Mouse (Mus musculus): ENCODE measurements around the gene Sirt7.

GRCm38 (mm10) chr11:120673594-120674122 is 48.6 kb upstream of the Sirt7 start:
- TF ChIP-seq CTCF (IDR thresholded peaks at IDR 0.05; ENCODE audit: low read depth, low read length) (no peak), POLR2A (IDR thresholded peaks at IDR 0.05; ENCODE audit: insufficient read depth, low read length) (no peak)
